In genomic region chr15:78843581-78844469, GRCm38 (mm10) we compare ENCODE assay signal across 9 mouse cellular contexts. TPM values are rescaled to one million over a fixed set of nuclear protein-coding genes. Genes with fewer than 3 reads are reported as not detected.
DNase-seq lines count a peak whose midpoint lies in the region; ATAC-seq lines count a peak whose summit lies in the region.
"Had no signal": no experiment of that assay in that cellular context is flagged by ENCODE, and none has a peak within 500 bp of the region (broad histone marks: within the 10 kb centered on the region; RNA-seq: fewer than 3 reads in every experiment).

No protein-coding gene starts in this region.

- H3K36me3 ChIP-seq in heart, embryonic 13.5 days, result peaks cover 23% of the 10 kb centered on the region
- H3K36me3 ChIP-seq in midbrain, embryonic 13.5 days, result no peaks in the 10 kb centered on the region

- H3K4me1 ChIP-seq in heart, embryonic 13.5 days, result peaks cover 82% of the 10 kb centered on the region
- peaks cover 54% of the 10 kb centered on the region for H3K4me1 ChIP-seq in midbrain, embryonic 13.5 days (replicated peaks)

- ATAC-seq in heart, embryonic 13.5 days (ENCODE audit: extremely low read depth, insufficient number of reproducible peaks, low FRiP score, low TSS enrichment), result no peak
- no peak for ATAC-seq in midbrain, embryonic 13.5 days
- ATAC-seq in frontal cortex, adult (ENCODE audit: low TSS enrichment), result no peak

- H3K9ac ChIP-seq in heart, embryonic 13.5 days, result peak overlapping the region; percentile 94
- peak overlapping the region; percentile 50; the same call in 1 of the 2 replicates for H3K9ac ChIP-seq in midbrain, embryonic 13.5 days (replicated peaks)

- H3K27me3 ChIP-seq in heart, embryonic 13.5 days (replicated peaks), result peaks cover 21% of the 10 kb centered on the region; the same call in 1 of the 2 replicates
- peaks cover 47% of the 10 kb centered on the region for H3K27me3 ChIP-seq in midbrain, embryonic 13.5 days

- H3K27ac ChIP-seq in heart, embryonic 13.5 days (replicated peaks), result peak overlapping the region; percentile 96
- no peak overlapping the region for H3K27ac ChIP-seq in midbrain, embryonic 13.5 days

- no peaks in the 10 kb centered on the region for H3K9me3 ChIP-seq in heart, embryonic 13.5 days
- H3K9me3 ChIP-seq in midbrain, embryonic 13.5 days, result no peaks in the 10 kb centered on the region

- H3K4me3 ChIP-seq in heart, embryonic 13.5 days, result peak overlapping the region; percentile 81
- H3K4me3 ChIP-seq in midbrain, embryonic 13.5 days (replicated peaks), result peak overlapping the region; percentile 40

- peak; percentile 29 to 41 for DNase-seq in B cell, adult 2 months
- peak; percentile 46 for DNase-seq in adipocyte (ENCODE audit: low spot score)
- peak; percentile 57 to 63 for DNase-seq in kidney, postnatal 4 days
- DNase-seq in right cerebral cortex, postnatal 36 days (ENCODE audit: low spot score in 2 of 2), result no peak
- DNase-seq in layer of hippocampus, adult 11-12 months (ENCODE audit: low spot score), result no peak

- whole genome bisulfite sequencing in heart, embryonic 13.5 days, result 34% methylated on average over 21 of the region's 21 CpGs
- WGBS in midbrain, embryonic 13.5 days, result 43% methylated on average over 21 of the region's 21 CpGs

- H3K4me2 ChIP-seq in heart, embryonic 13.5 days, result peak overlapping the region; percentile 86
- peak overlapping the region; percentile 77 for H3K4me2 ChIP-seq in midbrain, embryonic 13.5 days (replicated peaks)

RNA-seq across cellular contexts. Expression of gene Cdc42ep1, which starts 1.4 kb away (rescaled TPM):
- polyA plus RNA-seq in heart, embryonic 13.5 days (2015; fragmentation: Nextera tagmentation; extraction: Ambion mirVana), result 34.2 and 36.1 TPM in 2 replicates
- 7.0 and 8.5 TPM in 2 replicates for polyA plus RNA-seq in midbrain, embryonic 13.5 days (2015; fragmentation: Nextera tagmentation; extraction: Ambion mirVana)

RNA-seq across cellular contexts. Expression of gene Lgals2, which starts 11.5 kb away (rescaled TPM):
- polyA plus RNA-seq in heart, embryonic 13.5 days (2015; fragmentation: Nextera tagmentation; extraction: Ambion mirVana), result 0.82 TPM in 1 of 2 replicates, not detected in the other
- polyA plus RNA-seq in midbrain, embryonic 13.5 days (2015; fragmentation: Nextera tagmentation; extraction: Ambion mirVana), result 1.1 TPM in 1 of 2 replicates, not detected in the other

RNA-seq across cellular contexts. Expression of gene Gga1, which starts 33.2 kb away (rescaled TPM):
- 44.3 and 46.2 TPM in 2 replicates for polyA plus RNA-seq in heart, embryonic 13.5 days (2015; fragmentation: Nextera tagmentation; extraction: Ambion mirVana)
- polyA plus RNA-seq in midbrain, embryonic 13.5 days (2015; fragmentation: Nextera tagmentation; extraction: Ambion mirVana), result 47.8 and 49.2 TPM in 2 replicates

RNA-seq across cellular contexts. Expression of gene Card10, which starts 41.0 kb away (rescaled TPM):
- polyA plus RNA-seq in heart, embryonic 13.5 days (2015; fragmentation: Nextera tagmentation; extraction: Ambion mirVana), result 5.1 and 5.3 TPM in 2 replicates
- polyA plus RNA-seq in midbrain, embryonic 13.5 days (2015; fragmentation: Nextera tagmentation; extraction: Ambion mirVana), result 1.0 and 1.2 TPM in 2 replicates

RNA-seq across cellular contexts. Expression of gene Gm49510, which starts 55.6 kb away (rescaled TPM):
- 0.20 and 0.31 TPM in 2 replicates for polyA plus RNA-seq in heart, embryonic 13.5 days (2015; fragmentation: Nextera tagmentation; extraction: Ambion mirVana)
- polyA plus RNA-seq in midbrain, embryonic 13.5 days (2015; fragmentation: Nextera tagmentation; extraction: Ambion mirVana), result 0.12 TPM in 1 of 2 replicates, not detected in the other
- polyA plus RNA-seq: brain, embryonic 14.5 days had no signal

Comparison
In these comparisons a context has a peak if more than half of its experiments do, and no peak if none do; other contexts are left out.
1. DNase-seq: peak in B cell, adult 2 months (2 of 2), adipocyte (single experiment) and kidney, postnatal 4 days (2 of 2); none in right cerebral cortex, postnatal 36 days (0 of 2) and layer of hippocampus, adult 11-12 months (single experiment).